Mouse (Mus musculus) MEL (cell line): ENCODE measurements around the gene Renbp. TPM values are rescaled to one million over a fixed set of nuclear protein-coding genes. Genes with fewer than 3 reads are reported as not detected.

Experiments used
- DNase-seq: peaks from one replicate; pipeline ENCODE4 v3.0.0; 2011; ENCODE audit warnings: low read depth, low spot score
- H3K27ac ChIP-seq: 2 replicates; pipeline ENCODE4 v1.5.1; 2012; ENCODE audit warnings: low read depth, mild to moderate bottlenecking, control low read depth, low read length, moderate library complexity; ENCODE audit not compliant: control insufficient read depth
- H3K27me3 ChIP-seq, 2 experiments: fragments of 150-350 bp in 1 of 2; sonication (generic) in 1 of 2; 2 replicates each; pipeline ENCODE4 v1.6.1; 2012; ENCODE audit warnings: low read length in 2 of 2, mild to moderate bottlenecking in 2 of 2, improper control_type of control experiment in 1 of 2, moderate library complexity in 1 of 2; ENCODE audit not compliant: insufficient read depth in 2 of 2, control insufficient read depth in 1 of 2
- H3K36me3 ChIP-seq, 2 experiments: 2 replicates each; pipeline ENCODE4 v1.6.1; 2012 to 2014; ENCODE audit warnings: low read length in 2 of 2, improper control_type of control experiment in 1 of 2, inconsistent platforms in 1 of 2, mild to moderate bottlenecking in 1 of 2; ENCODE audit not compliant: insufficient read depth in 2 of 2, control insufficient read depth in 1 of 2
- H3K4me1 ChIP-seq, 2 experiments: fragments of 150-350 bp in 1 of 2; sonication (generic) in 1 of 2; 2 replicates each; pipeline ENCODE4 v1.6.1; 2012; ENCODE audit warnings: low read length in 2 of 2, improper control_type of control experiment in 1 of 2, mild to moderate bottlenecking in 1 of 2; ENCODE audit not compliant: insufficient read depth in 2 of 2, control insufficient read depth in 1 of 2
- H3K4me3 ChIP-seq, 2 experiments: fragments of 150-350 bp in 1 of 2; sonication (generic) in 1 of 2; 2 replicates each; pipeline ENCODE4 v1.5.1; 2012; ENCODE audit warnings: low read depth in 2 of 2, low read length in 2 of 2, mild to moderate bottlenecking in 2 of 2, moderate library complexity in 2 of 2, control low read depth in 1 of 2, improper control_type of control experiment in 1 of 2; ENCODE audit not compliant: control insufficient read depth in 1 of 2, insufficient read depth in 1 of 2
- H3K79me2 ChIP-seq: 2 replicates; pipeline ENCODE4 v1.6.1; 2012; ENCODE audit warnings: mild to moderate bottlenecking, low read length, moderate library complexity; ENCODE audit not compliant: control insufficient read depth, poor library complexity, insufficient read depth
- H3K9ac ChIP-seq: 2 replicates; pipeline ENCODE4 v1.6.1; 2012; ENCODE audit warnings: low read depth, mild to moderate bottlenecking, control low read depth, low read length, moderate library complexity; ENCODE audit not compliant: control insufficient read depth, poor library complexity, severe bottlenecking
- H3K9me3 ChIP-seq: fragments of 150-350 bp; sonication (generic); replicated peaks from 2 replicates; pipeline ENCODE4 v1.6.1; 2012; ENCODE audit warnings: mild to moderate bottlenecking, low read length, improper control_type of control experiment, moderate library complexity; ENCODE audit not compliant: insufficient read depth
- BHLHE40 ChIP-seq: IDR thresholded peaks from 2 replicates; pipeline ENCODE4 v1.6.1; 2012; ENCODE audit warnings: low read depth, mild to moderate bottlenecking, inconsistent platforms, low read length, improper control_type of control experiment, borderline replicate concordance
- CTCF ChIP-seq, 3 experiments: IDR thresholded peaks in 2 of 3; conservative IDR thresholded peaks in 1 of 3; 2 replicates each; pipeline ENCODE4 v1.5.1; 2011 to 2012; ENCODE audit warnings: low read length in 3 of 3, low read depth in 2 of 3, mild to moderate bottlenecking in 2 of 3, improper control_type of control experiment in 1 of 3, inconsistent platforms in 1 of 3, mixed read lengths in 1 of 3, moderate library complexity in 1 of 3; ENCODE audit not compliant: control insufficient read depth in 1 of 3, insufficient read depth in 1 of 3, poor library complexity in 1 of 3, severe bottlenecking in 1 of 3
- E2F4 ChIP-seq: IDR thresholded peaks from 2 replicates; pipeline ENCODE4 v1.6.1; 2011; ENCODE audit warnings: low read depth, low read length, improper control_type of control experiment, borderline replicate concordance
- ELF1 ChIP-seq: IDR thresholded peaks from 2 replicates; pipeline ENCODE4 v1.6.1; 2014; ENCODE audit warnings: low read depth, mild to moderate bottlenecking, inconsistent platforms, low read length, improper control_type of control experiment, moderate library complexity
- EP300 ChIP-seq, 2 experiments: IDR thresholded peaks; 2 replicates each; pipeline ENCODE4 v1.6.1; 2011; ENCODE audit warnings: improper control_type of control experiment in 2 of 2, low read length in 2 of 2, low read depth in 1 of 2, mild to moderate bottlenecking in 1 of 2
- ETS1 ChIP-seq: IDR thresholded peaks from 2 replicates; pipeline ENCODE4 v1.6.1; 2012; ENCODE audit warnings: low read depth, mild to moderate bottlenecking, inconsistent platforms, low read length, improper control_type of control experiment, moderate library complexity
- GATA1 ChIP-seq: IDR thresholded peaks from 2 replicates; pipeline ENCODE4 v1.6.1; 2011; ENCODE audit warnings: low read depth, low read length, improper control_type of control experiment
- HCFC1 ChIP-seq: IDR thresholded peaks from 2 replicates; pipeline ENCODE4 v1.6.1; 2012; ENCODE audit warnings: low read depth, mild to moderate bottlenecking, inconsistent platforms, low read length, improper control_type of control experiment, moderate library complexity
- JUND ChIP-seq: IDR thresholded peaks from 2 replicates; pipeline ENCODE4 v1.6.1; 2011; ENCODE audit warnings: low read depth, mild to moderate bottlenecking, improper control_type of control experiment, low read length
- KAT2A ChIP-seq: conservative IDR thresholded peaks from 2 replicates; pipeline ENCODE4 v1.6.1; 2012; ENCODE audit warnings: low read depth, low read length, improper control_type of control experiment, inconsistent platforms
- MAZ ChIP-seq: IDR thresholded peaks from 2 replicates; pipeline ENCODE4 v1.6.1; 2012; ENCODE audit warnings: low read depth, mild to moderate bottlenecking, inconsistent platforms, low read length, improper control_type of control experiment
- MEF2A ChIP-seq: IDR thresholded peaks from 2 replicates; pipeline ENCODE4 v1.6.1; 2014; ENCODE audit warnings: low read depth, mild to moderate bottlenecking, inconsistent platforms, low read length, improper control_type of control experiment; ENCODE audit not compliant: poor library complexity, insufficient replicate concordance, severe bottlenecking; ENCODE audit errors: extremely low read depth
- MYB ChIP-seq: IDR thresholded peaks from 2 replicates; pipeline ENCODE4 v1.6.1; 2011; ENCODE audit warnings: mild to moderate bottlenecking, low read depth, low read length, improper control_type of control experiment
- NRF1 ChIP-seq: IDR thresholded peaks from 2 replicates; pipeline ENCODE4 v1.6.1; 2014; ENCODE audit warnings: low read depth, mild to moderate bottlenecking, inconsistent platforms, low read length, improper control_type of control experiment, moderate library complexity; ENCODE audit not compliant: poor library complexity, insufficient read depth, severe bottlenecking
- RAD21 ChIP-seq: IDR thresholded peaks from 2 replicates; pipeline ENCODE4 v1.6.1; 2011; ENCODE audit warnings: mild to moderate bottlenecking, low read depth, low read length, improper control_type of control experiment
- RCOR1 ChIP-seq: IDR thresholded peaks from 2 replicates; pipeline ENCODE4 v1.6.1; 2012; ENCODE audit warnings: low read depth, mild to moderate bottlenecking, inconsistent platforms, low read length, improper control_type of control experiment
- SIN3A ChIP-seq: IDR thresholded peaks from 2 replicates; pipeline ENCODE4 v1.6.1; 2012; ENCODE audit warnings: low read length, improper control_type of control experiment, inconsistent platforms
- SMC3 ChIP-seq: IDR thresholded peaks from 2 replicates; pipeline ENCODE4 v1.6.1; 2011; ENCODE audit warnings: low read depth, low read length, improper control_type of control experiment
- TAL1 ChIP-seq: IDR thresholded peaks from 2 replicates; pipeline ENCODE4 v1.6.1; 2012; ENCODE audit warnings: mild to moderate bottlenecking, inconsistent platforms, low read length, moderate library complexity, mixed read lengths
- TBP ChIP-seq: IDR thresholded peaks from 2 replicates; pipeline ENCODE4 v1.8.0; 2011; ENCODE audit warnings: low read depth, low read length, improper control_type of control experiment
- TCF12 ChIP-seq: IDR thresholded peaks from 2 replicates; pipeline ENCODE4 v1.6.1; 2014; ENCODE audit warnings: low read depth, mild to moderate bottlenecking, inconsistent platforms, low read length, improper control_type of control experiment, moderate library complexity
- USF1 ChIP-seq: IDR thresholded peaks from 2 replicates; pipeline ENCODE4 v1.6.1; 2014; ENCODE audit warnings: low read depth, mild to moderate bottlenecking, inconsistent platforms, low read length, improper control_type of control experiment, moderate library complexity
- USF2 ChIP-seq, 2 experiments: IDR thresholded peaks; 2 replicates each; pipeline ENCODE4 v1.6.1; 2011 to 2012; ENCODE audit warnings: improper control_type of control experiment in 2 of 2, low read length in 2 of 2, borderline replicate concordance in 1 of 2, inconsistent platforms in 1 of 2, low read depth in 1 of 2, mild to moderate bottlenecking in 1 of 2; ENCODE audit not compliant: insufficient read depth in 1 of 2
- ZC3H11A ChIP-seq: IDR thresholded peaks from 2 replicates; pipeline ENCODE4 v1.6.1; 2012; ENCODE audit warnings: low read depth, mild to moderate bottlenecking, inconsistent platforms, low read length, improper control_type of control experiment
- ZKSCAN1 ChIP-seq: IDR thresholded peaks from 2 replicates; pipeline ENCODE4 v1.6.1; 2012; ENCODE audit warnings: low read depth, mild to moderate bottlenecking, inconsistent platforms, low read length, improper control_type of control experiment, moderate library complexity
- ZNF384 ChIP-seq: IDR thresholded peaks from 2 replicates; pipeline ENCODE4 v1.6.1; 2012; ENCODE audit warnings: low read depth, mild to moderate bottlenecking, inconsistent platforms, low read length, improper control_type of control experiment
- polyA plus RNA-seq, 2 experiments: library from polyadenylated mRNA; stranded (reverse) in 1 of 2; unstranded in 1 of 2; fragments of >175 nt in 1 of 2; fragments of >200 nt in 1 of 2; gene quantifications; 2 replicates each; pipeline versions ENCODE4 v1.2.1 to v1.2.4; 2012; ENCODE audit warnings: low replicate concordance in 2 of 2, low read depth in 1 of 2; ENCODE audit not compliant: insufficient read length in 2 of 2, insufficient read depth in 1 of 2, missing spikeins in 1 of 2
- total RNA-seq: library from RNA; depleted of rRNA; stranded (reverse); fragments of 300-350 nt; gene quantifications from 2 replicates; pipeline ENCODE4 v1.2.3, GENCODE M21; 2012

The Renbp gene
- total and polyA plus RNA-seq, 3 experiments: 22.7 to 38.0 TPM; not detected in 1

DNA sequence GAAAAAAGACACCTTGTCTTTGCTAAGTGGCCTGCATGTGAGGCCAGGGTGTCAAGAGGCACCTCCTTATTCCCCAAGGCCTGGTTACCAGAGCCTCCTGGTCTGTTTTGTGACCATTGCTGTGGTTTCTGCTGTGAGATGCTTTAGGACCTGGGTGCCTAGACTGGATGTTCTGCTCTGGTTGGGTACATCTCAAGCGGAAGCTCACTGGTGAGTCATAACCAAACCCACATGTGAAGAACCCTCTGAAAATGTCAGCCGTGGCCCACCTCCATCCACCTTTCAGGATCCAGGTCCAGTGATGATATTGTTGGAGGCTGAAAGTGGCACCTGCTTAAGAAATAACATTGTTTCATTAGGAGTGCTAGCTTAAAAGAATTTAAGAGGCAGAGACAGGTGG is 45.6 kb upstream of the Renbp start:
- Histone ChIP-seq H3K9ac (no peak overlapping the region), H3K4me1 (peaks cover 4 to 6% of the 10 kb centered on the region in 2 experiments), H3K36me3 (peaks cover 0 to 13% of the 10 kb centered on the region in 2 experiments; a peak in 2 of 4 replicates), H3K27ac (no peak overlapping the region), H3K4me3 (no peak overlapping the region), H3K27me3 (no peaks in the 10 kb centered on the region), H3K79me2 (no peaks in the 10 kb centered on the region), H3K9me3 (no peaks in the 10 kb centered on the region)
- no peak for DNase-seq
- no peak for TF ChIP-seq ELF1
- no peak for TF ChIP-seq ETS1
- no peak for TF ChIP-seq MYB
- no peak for TF ChIP-seq KAT2A
- TF ChIP-seq ZNF384: no peak
- TF ChIP-seq USF1: no peak
- TF ChIP-seq TAL1: no peak
- TF ChIP-seq HCFC1: no peak
- TF ChIP-seq ZC3H11A: no peak
- TF ChIP-seq MEF2A: no peak
- TF ChIP-seq JUND: no peak
- TF ChIP-seq E2F4: no peak
- no peak for TF ChIP-seq NRF1

DNA sequence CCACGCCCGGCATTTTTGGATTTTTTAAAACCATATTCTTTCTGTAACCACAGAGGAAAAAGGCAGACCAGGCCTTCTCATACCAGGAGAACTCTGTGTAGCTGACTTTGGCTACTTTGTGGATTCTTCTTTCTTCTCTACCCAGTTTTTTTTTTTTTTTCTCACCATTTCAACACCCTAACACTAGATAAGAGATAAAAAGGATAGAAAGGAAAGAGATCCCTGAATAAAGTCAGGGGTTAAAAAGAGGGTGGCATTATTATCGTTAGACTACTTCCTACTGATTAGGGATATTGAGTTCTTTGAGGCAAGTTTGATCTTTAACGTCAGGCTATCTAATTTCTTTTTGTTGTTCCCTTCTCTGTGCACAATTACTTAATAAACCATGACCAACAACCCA is 42.1 kb upstream of the Renbp start:
- H3K79me2 ChIP-seq: no peaks in the 10 kb centered on the region; the same call in 1 of the 2 replicates
- peaks cover 6 to 24% of the 10 kb centered on the region in 2 experiments for H3K4me1 ChIP-seq
- no peak for DNase-seq
- no peak overlapping the region for H3K4me3 ChIP-seq
- TF ChIP-seq ZKSCAN1 (no peak), SIN3A (no peak), ZNF384 (peak; percentile 73), CTCF (IDR thresholded peaks at IDR 0.05 in 2 of 3, conservative IDR thresholded peaks at IDR 0.05 in 1 of 3; ENCODE audit: control insufficient read depth in 1 of 3, insufficient read depth in 1 of 3, low read depth in 2 of 3, low read length in 3 of 3, poor library complexity in 1 of 3, severe bottlenecking in 1 of 3) (no peak), NRF1 (no peak), JUND (no peak), EP300 (IDR thresholded peaks at IDR 0.05; ENCODE audit: low read depth in 1 of 2, low read length in 2 of 2) (0 out of 4 replicates have a peak, but pooled peaks of 1 of the 2 experiments have one; percentile 31), ZC3H11A (no peak), E2F4 (no peak), RAD21 (no peak), SMC3 (no peak), TBP (no peak), BHLHE40 (no peak), GATA1 (peak; percentile 51; the same call in 1 of the 2 replicates), USF2 (IDR thresholded peaks at IDR 0.05; ENCODE audit: borderline replicate concordance in 1 of 2, insufficient read depth in 1 of 2, low read depth in 1 of 2, low read length in 2 of 2) (no peak), MAZ (no peak), RCOR1 (no peak), TCF12 (no peak), MEF2A (no peak), TAL1 (no peak), KAT2A (no peak)
- no peak overlapping the region for H3K9ac ChIP-seq
- H3K27me3 ChIP-seq: no peaks in the 10 kb centered on the region
- no peaks in the 10 kb centered on the region for H3K9me3 ChIP-seq
- peak overlapping the region; percentile 52 for H3K27ac ChIP-seq
- peaks cover 0 to 42% of the 10 kb centered on the region in 2 experiments; a peak in 2 of 4 replicates for H3K36me3 ChIP-seq
